Mouse (Mus musculus) leukemia stem cell, adult 10-12 weeks (primary cell): Measurements from ENCODE around the gene Gm21882. TPM values are rescaled to one million over a fixed set of nuclear protein-coding genes. Genes with fewer than 3 reads are reported as not detected.

Experiments
- polyA plus RNA-seq: library from polyadenylated mRNA; stranded (reverse); fragments of >175 nt; gene quantifications from 2 replicates; pipeline ENCODE4 v1.2.3, GENCODE M21; 2012; ENCODE audit warnings: low replicate concordance

Gene Gm21882
- polyA plus RNA-seq = not detected in 2 replicates

GRCm38 (mm10) chrY:40381423-40381822, at the start of gene Gm21882:
TSS of gene Gm21882 (minus strand) at chrY:40381523.

Other genes starting within 250 kb of the Gm21882 start
- not detected in 2 replicates for gene Gm21865, start 64.6 kb downstream of the Gm21882 start, polyA plus RNA-seq